Mouse (Mus musculus) CH12.LX (cell line): ENCODE measurements around the gene Ddx4. TPM values are rescaled to one million over a fixed set of nuclear protein-coding genes. Genes with fewer than 3 reads are reported as not detected.
A peak's percentile ranks its signal among the peaks of the same experiment; 100 is the strongest.

ENCODE experiments used
- DNase-seq: peaks from one replicate; pipeline ENCODE4 v3.0.0-alpha.2; 2013; ENCODE audit errors: extremely low read depth
- H3K27ac ChIP-seq: 2 replicates; pipeline ENCODE4 v1.5.1; 2012; ENCODE audit warnings: low read depth, mild to moderate bottlenecking, control low read depth, moderate library complexity; ENCODE audit not compliant: insufficient read depth
- H3K27me3 ChIP-seq: replicated peaks from 2 replicates; pipeline ENCODE3; 2012; ENCODE audit warnings: inconsistent platforms
- H3K36me3 ChIP-seq, 2 experiments: replicated peaks in 1 of 2; 2 replicates each; pipeline versions ENCODE3 to v1.6.1; 2012; ENCODE audit warnings: inconsistent platforms in 1 of 2, low read length in 1 of 2, mild to moderate bottlenecking in 1 of 2, mixed read lengths in 1 of 2, moderate library complexity in 1 of 2; ENCODE audit not compliant: control insufficient read depth in 1 of 2, insufficient read depth in 1 of 2
- H3K4me1 ChIP-seq, 2 experiments: 2 replicates each; pipeline ENCODE4 v1.6.1; 2012; ENCODE audit warnings: inconsistent platforms in 1 of 2, moderate library complexity in 1 of 2; ENCODE audit not compliant: insufficient read depth in 2 of 2, control insufficient read depth in 1 of 2
- H3K4me2 ChIP-seq: 2 replicates; pipeline ENCODE4 v1.6.1; 2012; ENCODE audit warnings: low read depth, mild to moderate bottlenecking, control low read depth; ENCODE audit not compliant: poor library complexity, insufficient read depth, severe bottlenecking
- H3K4me3 ChIP-seq, 3 experiments: fragments of 150-350 bp in 1 of 3; sonication (generic) in 1 of 3; replicated peaks in 1 of 3; 2 replicates each; pipeline versions ENCODE3 to v1.5.1; 2011 to 2012; ENCODE audit warnings: low read depth in 2 of 3, low read length in 2 of 3, mild to moderate bottlenecking in 2 of 3, moderate library complexity in 2 of 3, control low read depth in 1 of 3, improper control_type of control experiment in 1 of 3, inconsistent platforms in 1 of 3, mixed read lengths in 1 of 3; ENCODE audit not compliant: poor library complexity in 1 of 3
- H3K79me2 ChIP-seq: replicated peaks from 2 replicates; pipeline ENCODE4 v1.6.1; 2012; ENCODE audit warnings: mild to moderate bottlenecking, moderate library complexity; ENCODE audit not compliant: control insufficient read depth, poor library complexity, insufficient read depth, severe bottlenecking; ENCODE audit errors: extremely low read depth
- H3K9ac ChIP-seq: 2 replicates; pipeline ENCODE4 v1.6.1; 2012; ENCODE audit warnings: low read depth, mild to moderate bottlenecking, control low read depth, moderate library complexity; ENCODE audit not compliant: insufficient read depth
- H3K9me3 ChIP-seq: replicated peaks from 2 replicates; pipeline ENCODE3; 2012; ENCODE audit warnings: low read length, inconsistent platforms, mixed read lengths
- BHLHE40 ChIP-seq: IDR thresholded peaks from 2 replicates; pipeline ENCODE4 v1.6.1; 2011; ENCODE audit warnings: mild to moderate bottlenecking, low read depth, low read length, improper control_type of control experiment
- CHD1 ChIP-seq: IDR thresholded peaks from 2 replicates; pipeline ENCODE4 v1.6.1; 2012; ENCODE audit warnings: low read depth, low read length, improper control_type of control experiment, inconsistent platforms
- CHD2 ChIP-seq: IDR thresholded peaks from 2 replicates; pipeline ENCODE4 v1.6.1; 2011; ENCODE audit warnings: low read length, improper control_type of control experiment
- ELF1 ChIP-seq: IDR thresholded peaks from 2 replicates; pipeline ENCODE4 v1.6.1; 2014; ENCODE audit warnings: low read depth, mild to moderate bottlenecking, inconsistent platforms, low read length, improper control_type of control experiment
- EP300 ChIP-seq: IDR thresholded peaks from 2 replicates; pipeline ENCODE4 v1.6.1; 2011; ENCODE audit warnings: low read length, improper control_type of control experiment
- ETS1 ChIP-seq: conservative IDR thresholded peaks from 2 replicates; pipeline ENCODE4 v1.6.1; 2012; ENCODE audit warnings: low read depth, mild to moderate bottlenecking, inconsistent platforms, low read length, improper control_type of control experiment, moderate library complexity
- GABPA ChIP-seq: IDR thresholded peaks from 2 replicates; pipeline ENCODE4 v1.6.1; 2012; ENCODE audit warnings: low read depth, low read length, improper control_type of control experiment, inconsistent platforms; ENCODE audit not compliant: insufficient replicate concordance
- HCFC1 ChIP-seq: IDR thresholded peaks from 2 replicates; pipeline ENCODE4 v1.6.1; 2012; ENCODE audit warnings: low read depth, mild to moderate bottlenecking, inconsistent platforms, low read length, improper control_type of control experiment
- IRF4 ChIP-seq: IDR thresholded peaks from 2 replicates; pipeline ENCODE4 v1.6.1; 2014; ENCODE audit warnings: low read depth, mild to moderate bottlenecking, inconsistent platforms, low read length, improper control_type of control experiment
- JUN ChIP-seq: IDR thresholded peaks from 2 replicates; pipeline ENCODE4 v1.6.1; 2011; ENCODE audit warnings: low read depth, mild to moderate bottlenecking, low read length, improper control_type of control experiment, moderate library complexity; ENCODE audit not compliant: insufficient read depth
- JUND ChIP-seq: conservative IDR thresholded peaks from 2 replicates; pipeline ENCODE4 v1.6.1; 2011; ENCODE audit warnings: low read depth, low read length, improper control_type of control experiment
- KAT2A ChIP-seq: IDR thresholded peaks from 2 replicates; pipeline ENCODE4 v1.6.1; 2012; ENCODE audit warnings: low read length, improper control_type of control experiment, inconsistent platforms; ENCODE audit not compliant: insufficient replicate concordance
- MAFK ChIP-seq: IDR thresholded peaks from 2 replicates; pipeline ENCODE4 v1.6.1; 2011; ENCODE audit warnings: low read length, improper control_type of control experiment; ENCODE audit not compliant: insufficient replicate concordance
- MAX ChIP-seq: IDR thresholded peaks from 2 replicates; pipeline ENCODE4 v1.6.1; 2011; ENCODE audit warnings: low read length, improper control_type of control experiment
- MAZ ChIP-seq: IDR thresholded peaks from 2 replicates; pipeline ENCODE4 v1.6.1; 2012; ENCODE audit warnings: low read depth, mild to moderate bottlenecking, inconsistent platforms, low read length, improper control_type of control experiment, moderate library complexity
- MEF2A ChIP-seq: IDR thresholded peaks from 2 replicates; pipeline ENCODE4 v1.6.1; 2014; ENCODE audit warnings: low read depth, mild to moderate bottlenecking, inconsistent platforms, low read length, improper control_type of control experiment, borderline replicate concordance
- MXI1 ChIP-seq: IDR thresholded peaks from 2 replicates; pipeline ENCODE4 v1.6.1; 2011; ENCODE audit warnings: mild to moderate bottlenecking, low read depth, low read length, improper control_type of control experiment
- MYC ChIP-seq: IDR thresholded peaks from 2 replicates; pipeline ENCODE4 v1.6.1; 2011; ENCODE audit warnings: low read depth, mild to moderate bottlenecking, improper control_type of control experiment, low read length
- NELFE ChIP-seq: IDR thresholded peaks from 2 replicates; pipeline ENCODE4 v1.6.1; 2011; ENCODE audit warnings: low read depth, low read length, improper control_type of control experiment
- NRF1 ChIP-seq: IDR thresholded peaks from 2 replicates; pipeline ENCODE4 v1.6.1; 2014; ENCODE audit warnings: low read depth, mild to moderate bottlenecking, inconsistent platforms, low read length, improper control_type of control experiment, moderate library complexity
- POLR2A ChIP-seq: IDR thresholded peaks from 2 replicates; pipeline ENCODE4 v1.6.1; 2011; ENCODE audit warnings: low read depth, mild to moderate bottlenecking, improper control_type of control experiment, low read length
- POLR2AphosphoS2 ChIP-seq: IDR thresholded peaks from 2 replicates; pipeline ENCODE4 v1.6.1; 2011; ENCODE audit warnings: low read depth, low read length, improper control_type of control experiment
- RAD21 ChIP-seq: IDR thresholded peaks from 2 replicates; pipeline ENCODE4 v1.6.1; 2011; ENCODE audit warnings: low read depth, mild to moderate bottlenecking, low read length, improper control_type of control experiment, moderate library complexity
- RCOR1 ChIP-seq: conservative IDR thresholded peaks from 2 replicates; pipeline ENCODE4 v1.6.1; 2012; ENCODE audit warnings: low read depth, mild to moderate bottlenecking, inconsistent platforms, low read length, improper control_type of control experiment
- SIN3A ChIP-seq: IDR thresholded peaks from 2 replicates; pipeline ENCODE4 v1.6.1; 2012; ENCODE audit warnings: low read length, improper control_type of control experiment, inconsistent platforms
- SMC3 ChIP-seq: IDR thresholded peaks from 2 replicates; pipeline ENCODE4 v1.6.1; 2011; ENCODE audit warnings: low read depth, low read length, improper control_type of control experiment
- TBP ChIP-seq: conservative IDR thresholded peaks from 2 replicates; pipeline ENCODE4 v1.6.1; 2011; ENCODE audit warnings: low read depth, low read length, improper control_type of control experiment
- TCF12 ChIP-seq: IDR thresholded peaks from 2 replicates; pipeline ENCODE4 v1.6.1; 2014; ENCODE audit warnings: low read depth, mild to moderate bottlenecking, inconsistent platforms, low read length, improper control_type of control experiment
- UBTF ChIP-seq: IDR thresholded peaks from 2 replicates; pipeline ENCODE4 v1.6.1; 2012; ENCODE audit warnings: low read depth, mild to moderate bottlenecking, inconsistent platforms, low read length, improper control_type of control experiment, moderate library complexity
- ZMIZ1 ChIP-seq: IDR thresholded peaks from 2 replicates; pipeline ENCODE4 v1.6.1; 2012; ENCODE audit warnings: low read depth, mild to moderate bottlenecking, inconsistent platforms, low read length, improper control_type of control experiment
- dilution Hi-C: fragments of 300-500 bp; cut with MboI; formaldehyde crosslinking; loops from 2 replicates; pipeline ENCODE4 v1.14.3; 2020; ENCODE audit warnings: low sequenced_read_pairs; ENCODE audit not compliant: extremely low pct_unique_long_range_greater_than_20kb, extremely low pct_ligation_motif_present
- in situ Hi-C: fragments of 300-500 bp; cut with MboI; formaldehyde crosslinking; loops from 3 replicates; pipeline ENCODE4 v1.14.3; 2019; ENCODE audit warnings: low sequenced_read_pairs, low pct_ligation_motif_present, low pct_unique_long_range_greater_than_20kb, mixed read lengths
- polyA plus RNA-seq: library from polyadenylated mRNA; unstranded; fragments of >175 nt; gene quantifications from 2 replicates; pipeline ENCODE4 v1.2.1, GENCODE M21; 2012; ENCODE audit warnings: low read depth; ENCODE audit not compliant: insufficient read length
- total RNA-seq, 2 experiments: library from RNA; depleted of rRNA; stranded (reverse); fragments of 300-350 nt in 1 of 2; fragments of >200 nt in 1 of 2; gene quantifications; 2 replicates each; pipeline ENCODE4 v1.2.3; 2012 to 2014

Ddx4 gene
- total and polyA plus RNA-seq, 3 experiments: 0.08 to 0.35 (median 0.27) TPM

DNA sequence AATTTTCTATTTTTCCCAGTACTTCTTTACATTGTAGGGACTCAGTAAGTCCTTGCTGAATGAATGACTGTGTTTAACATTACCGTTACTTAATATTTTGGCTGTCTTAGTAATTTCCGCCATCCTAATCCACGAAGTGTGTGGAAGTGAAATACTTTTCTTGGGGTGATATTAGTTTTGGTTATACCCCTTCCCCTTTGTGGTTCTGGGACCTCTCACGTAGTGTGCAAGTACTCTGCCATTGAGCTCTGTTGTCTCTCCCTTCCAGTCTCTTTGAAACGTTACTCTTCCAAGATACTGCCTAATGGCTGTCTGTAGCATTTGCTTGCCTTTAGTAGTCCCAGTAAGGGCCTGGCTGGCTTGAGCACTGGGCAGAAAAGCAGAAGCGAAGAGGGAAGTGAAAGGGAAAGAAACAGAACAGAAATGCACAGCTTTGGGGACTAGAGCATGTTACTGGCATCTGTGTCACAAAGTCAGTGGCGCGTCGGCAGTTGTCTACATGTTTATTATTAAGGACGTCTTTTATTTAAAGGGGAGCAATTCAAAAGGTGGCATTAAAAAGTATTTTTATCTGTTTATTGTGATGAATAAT, 14.3 kb upstream of the Ddx4 start:
- Histone ChIP-seq H3K79me2 (peaks cover 3% of the 10 kb centered on the region; the same call in 1 of the 2 replicates), H3K4me3 (peak overlapping the region; percentile 45 to 56 (median 47)), H3K27me3 (no peaks in the 10 kb centered on the region), H3K9me3 (no peaks in the 10 kb centered on the region), H3K4me1 (peaks cover 6 to 42% of the 10 kb centered on the region in 2 experiments; a peak in 3 of 4 replicates), H3K9ac (peak overlapping the region; percentile 68; the same call in 1 of the 2 replicates), H3K27ac (peak overlapping the region; percentile 98), H3K36me3 (peaks cover 15 to 20% of the 10 kb centered on the region in 2 experiments), H3K4me2 (peak overlapping the region; percentile 92)
- dilution Hi-C loops (no loop called here), in situ Hi-C loops (no loop called here)
- TF ChIP-seq MAZ (0 out of 2 replicates have a peak, but pooled peaks have one; percentile 28), SMC3 (peak; percentile 10; the same call in 1 of the 2 replicates), BHLHE40 (peak; percentile 65; the same call in 1 of the 2 replicates), MAFK (no peak; the same call in 1 of the 2 replicates), MEF2A (peak; percentile 79; the same call in 1 of the 2 replicates), EP300 (peak; percentile 98), CHD1 (peak; percentile 90), POLR2A (peak; percentile 54), KAT2A (no peak), JUND (no peak; the same call in 1 of the 2 replicates), MYC (peak; percentile 83), GABPA (no peak), JUN (0 out of 2 replicates have a peak, but pooled peaks have one; percentile 22), RCOR1 (peak; percentile 90), MAX (peak; percentile 44), ZMIZ1 (0 out of 2 replicates have a peak, but pooled peaks have one; percentile 35), POLR2AphosphoS2 (peak; percentile 53; the same call in 1 of the 2 replicates), HCFC1 (peak; percentile 45), ELF1 (peak; percentile 53; the same call in 1 of the 2 replicates), IRF4 (peak; percentile 98), NRF1 (peak; percentile 41; the same call in 1 of the 2 replicates), RAD21 (no peak; the same call in none of the 2 replicates), SIN3A (peak; percentile 84), TBP (peak; percentile 68), TCF12 (peak; percentile 76), UBTF (0 out of 2 replicates have a peak, but pooled peaks have one; percentile 64), CHD2 (peak; percentile 76; the same call in 1 of the 2 replicates), MXI1 (no peak), NELFE (peak; percentile 19; the same call in 1 of the 2 replicates), ETS1 (peak; percentile 64)
- peak; percentile 85 for DNase-seq
